Mouse (Mus musculus) lung, postnatal 0 days (tissue): ENCODE measurements around the gene Pak7. TPM values are rescaled to one million over a fixed set of nuclear protein-coding genes. Genes with fewer than 3 reads are reported as not detected.
A peak's percentile ranks its signal among the peaks of the same experiment; 100 is the strongest.

Experiments
- ATAC-seq: fragments of 200-750 bp; cut with Nextera tagmentation; 2 replicates; pipeline ENCODE4 v1.8.0; 2017; ENCODE audit warnings: moderate library complexity
- DNase-seq: peaks from one replicate; pipeline ENCODE4 v3.0.0-alpha.2; 2016; ENCODE audit warnings: low spot score
- H3K27ac ChIP-seq: fragments of 300-500 bp; sonication (generic); 2 replicates; pipeline ENCODE4 v1.5.1; 2014; ENCODE audit warnings: antibody characterized with exemption, mild to moderate bottlenecking, low read length, mixed read lengths
- H3K27me3 ChIP-seq: fragments of 300-500 bp; sonication (generic); replicated peaks from 2 replicates; pipeline ENCODE4 v1.6.1; 2014; ENCODE audit warnings: low read length, mixed read lengths; ENCODE audit not compliant: insufficient read depth
- H3K36me3 ChIP-seq: fragments of 300-500 bp; sonication (generic); 2 replicates; pipeline ENCODE4 v1.6.1; 2014; ENCODE audit warnings: low read length, mixed read lengths; ENCODE audit not compliant: insufficient read depth
- H3K4me1 ChIP-seq: fragments of 300-500 bp; sonication (generic); 2 replicates; pipeline ENCODE4 v1.6.1; 2014; ENCODE audit warnings: antibody characterized with exemption, low read depth, low read length, mixed read lengths; ENCODE audit not compliant: insufficient read depth
- H3K4me2 ChIP-seq: fragments of 300-500 bp; sonication (generic); replicated peaks from 2 replicates; pipeline ENCODE4 v1.6.1; 2014; ENCODE audit warnings: low read depth, mild to moderate bottlenecking, low read length, moderate library complexity, mixed read lengths
- H3K4me3 ChIP-seq: fragments of 300-500 bp; sonication (generic); 2 replicates; pipeline ENCODE4 v1.5.1; 2014; ENCODE audit warnings: low read depth, low read length
- H3K9ac ChIP-seq: fragments of 300-500 bp; sonication (generic); replicated peaks from 2 replicates; pipeline ENCODE4 v1.6.1; 2014; ENCODE audit warnings: low read depth, mild to moderate bottlenecking
- H3K9me3 ChIP-seq: fragments of 300-500 bp; sonication (generic); 2 replicates; pipeline ENCODE4 v1.6.1; 2016; ENCODE audit warnings: low read length, mixed read lengths
- CTCF ChIP-seq: IDR thresholded peaks from 2 replicates; pipeline ENCODE4 v1.5.1; 2016; ENCODE audit warnings: antibody characterized with exemption, mild to moderate bottlenecking
- EP300 ChIP-seq: IDR thresholded peaks from 2 replicates; pipeline ENCODE4 v1.6.1; 2016; ENCODE audit warnings: antibody characterized with exemption, mild to moderate bottlenecking, control low read depth
- WGBS: fragments of 180-500 bp; shearing (Covaris S2); extraction: QIAGEN DNeasy Blood & Tissue Kit; methylation state at CpG from one replicate; pipeline ENCODE4 v1.1.7; 2014; 5-methylcytosine and 5-hydroxymethylcytosine counted together
- polyA plus RNA-seq: library from polyadenylated mRNA; unstranded; fragments of >200 nt; fragmentation: Nextera tagmentation; extraction: Ambion mirVana; gene quantifications from 2 replicates; pipeline ENCODE4 v1.2.1, GENCODE M21; 2015

Gene Pak7
- polyA plus RNA-seq, 1 experiment from 2014 or later, result 0.13 TPM

GRCm38 (mm10) chr2:136231228-136231627 lies 156.5 kb downstream of the Pak7 start:
- Histone ChIP-seq H3K4me1 (no peaks in the 10 kb centered on the region), H3K27me3 (no peaks in the 10 kb centered on the region), H3K9ac (no peak overlapping the region), H3K27ac (no peak overlapping the region), H3K4me2 (no peak overlapping the region), H3K4me3 (no peak overlapping the region), H3K9me3 (no peaks in the 10 kb centered on the region), H3K36me3 (no peaks in the 10 kb centered on the region)
- WGBS, result 89% methylated on average over 8 of the region's 8 CpGs
- DNase-seq, result no peak
- no peak for ATAC-seq
- TF ChIP-seq CTCF (no peak), EP300 (no peak)

GRCm38 (mm10) chr2:136204034-136204433 lies 183.7 kb downstream of the Pak7 start:
- no peak overlapping the region for H3K4me2 ChIP-seq
- H3K4me1 ChIP-seq, result no peaks in the 10 kb centered on the region
- ATAC-seq, result no peak
- H3K9ac ChIP-seq, result no peak overlapping the region
- no peak overlapping the region for H3K4me3 ChIP-seq
- TF ChIP-seq EP300 (no peak), CTCF (no peak)
- no peak for DNase-seq
- 60% methylated on average over 4 of the region's 4 CpGs for WGBS
- no peaks in the 10 kb centered on the region for H3K36me3 ChIP-seq
- H3K9me3 ChIP-seq, result no peaks in the 10 kb centered on the region
- no peak overlapping the region for H3K27ac ChIP-seq
- no peaks in the 10 kb centered on the region for H3K27me3 ChIP-seq

GRCm38 (mm10) chr2:136175030-136175429 lies 212.7 kb downstream of the Pak7 start:
- ATAC-seq, result no peak
- Histone ChIP-seq H3K36me3 (no peaks in the 10 kb centered on the region), H3K27me3 (no peaks in the 10 kb centered on the region), H3K4me1 (no peaks in the 10 kb centered on the region), H3K4me3 (no peak overlapping the region), H3K4me2 (no peak overlapping the region), H3K9ac (no peak overlapping the region), H3K27ac (no peak overlapping the region), H3K9me3 (no peaks in the 10 kb centered on the region)
- 70% methylated on average over 3 of the region's 3 CpGs for WGBS
- TF ChIP-seq CTCF (no peak), EP300 (no peak)
- no peak for DNase-seq

- TF ChIP-seq CTCF, result no peak
- no peak for TF ChIP-seq EP300
- Histone ChIP-seq H3K4me1 (no peaks in the 10 kb centered on the region), H3K4me2 (no peak overlapping the region), H3K27me3 (no peaks in the 10 kb centered on the region), H3K4me3 (no peak overlapping the region), H3K9me3 (no peaks in the 10 kb centered on the region), H3K27ac (no peak overlapping the region), H3K9ac (no peak overlapping the region), H3K36me3 (no peaks in the 10 kb centered on the region)
- DNase-seq, result no peak
- no peak for ATAC-seq
- 79% methylated on average over 7 of the region's 7 CpGs for WGBS
These were observed 237.0 kb downstream of the Pak7 start for GRCm38 (mm10) chr2:136150752-136151151.

- WGBS, result 28% methylated on average over 4 of the region's 4 CpGs
- Histone ChIP-seq H3K36me3 (no peaks in the 10 kb centered on the region), H3K9ac (no peak overlapping the region), H3K4me2 (no peak overlapping the region), H3K4me1 (no peaks in the 10 kb centered on the region), H3K4me3 (no peak overlapping the region), H3K27ac (no peak overlapping the region), H3K9me3 (no peaks in the 10 kb centered on the region), H3K27me3 (no peaks in the 10 kb centered on the region)
- DNase-seq, result peak; percentile 61
- TF ChIP-seq CTCF (peak; percentile 62), EP300 (no peak)
- ATAC-seq, result no peak
These were observed 238.2 kb downstream of the Pak7 start for GRCm38 (mm10) chr2:136149530-136149929.

GRCm38 (mm10) chr2:136148999-136149398 lies 238.8 kb downstream of the Pak7 start:
- peak; percentile 75 for DNase-seq
- TF ChIP-seq EP300, result no peak
- peak; percentile 96 for TF ChIP-seq CTCF
- Histone ChIP-seq H3K27ac (no peak overlapping the region), H3K4me1 (no peaks in the 10 kb centered on the region), H3K4me3 (no peak overlapping the region), H3K4me2 (no peak overlapping the region), H3K9ac (no peak overlapping the region), H3K36me3 (no peaks in the 10 kb centered on the region), H3K9me3 (no peaks in the 10 kb centered on the region), H3K27me3 (no peaks in the 10 kb centered on the region)
- ATAC-seq, result peak; percentile 40
- 3% methylated on average over 6 of the region's 6 CpGs for whole genome bisulfite sequencing

- Histone ChIP-seq H3K9ac (no peak overlapping the region), H3K36me3 (no peaks in the 10 kb centered on the region), H3K4me3 (no peak overlapping the region), H3K4me2 (no peak overlapping the region), H3K27ac (no peak overlapping the region), H3K4me1 (no peaks in the 10 kb centered on the region), H3K27me3 (no peaks in the 10 kb centered on the region), H3K9me3 (no peaks in the 10 kb centered on the region)
- no peak for TF ChIP-seq CTCF
- TF ChIP-seq EP300, result no peak
- 58% methylated on average over 2 of the region's 2 CpGs for WGBS
- ATAC-seq (no peak), DNase-seq (no peak)
These were observed 247.0 kb downstream of the Pak7 start for GRCm38 (mm10) chr2:136140807-136141206.
